Mouse (Mus musculus) MEL (cell line): Measurements from ENCODE around the gene Rab39b. TPM values are rescaled to one million over a fixed set of nuclear protein-coding genes. Genes with fewer than 3 reads are reported as not detected.

ENCODE experiments used
- DNase-seq: peaks from one replicate; pipeline ENCODE4 v3.0.0; 2011; ENCODE audit warnings: low read depth, low spot score
- H3K27ac ChIP-seq: 2 replicates; pipeline ENCODE4 v1.5.1; 2012; ENCODE audit warnings: low read depth, mild to moderate bottlenecking, control low read depth, low read length, moderate library complexity; ENCODE audit not compliant: control insufficient read depth
- H3K27me3 ChIP-seq, 2 experiments: fragments of 150-350 bp in 1 of 2; sonication (generic) in 1 of 2; 2 replicates each; pipeline ENCODE4 v1.6.1; 2012; ENCODE audit warnings: low read length in 2 of 2, mild to moderate bottlenecking in 2 of 2, improper control_type of control experiment in 1 of 2, moderate library complexity in 1 of 2; ENCODE audit not compliant: insufficient read depth in 2 of 2, control insufficient read depth in 1 of 2
- H3K36me3 ChIP-seq, 2 experiments: 2 replicates each; pipeline ENCODE4 v1.6.1; 2012 to 2014; ENCODE audit warnings: low read length in 2 of 2, improper control_type of control experiment in 1 of 2, inconsistent platforms in 1 of 2, mild to moderate bottlenecking in 1 of 2; ENCODE audit not compliant: insufficient read depth in 2 of 2, control insufficient read depth in 1 of 2
- H3K4me1 ChIP-seq, 2 experiments: fragments of 150-350 bp in 1 of 2; sonication (generic) in 1 of 2; 2 replicates each; pipeline ENCODE4 v1.6.1; 2012; ENCODE audit warnings: low read length in 2 of 2, improper control_type of control experiment in 1 of 2, mild to moderate bottlenecking in 1 of 2; ENCODE audit not compliant: insufficient read depth in 2 of 2, control insufficient read depth in 1 of 2
- H3K4me3 ChIP-seq, 2 experiments: fragments of 150-350 bp in 1 of 2; sonication (generic) in 1 of 2; 2 replicates each; pipeline ENCODE4 v1.5.1; 2012; ENCODE audit warnings: low read depth in 2 of 2, low read length in 2 of 2, mild to moderate bottlenecking in 2 of 2, moderate library complexity in 2 of 2, control low read depth in 1 of 2, improper control_type of control experiment in 1 of 2; ENCODE audit not compliant: control insufficient read depth in 1 of 2, insufficient read depth in 1 of 2
- H3K79me2 ChIP-seq: 2 replicates; pipeline ENCODE4 v1.6.1; 2012; ENCODE audit warnings: mild to moderate bottlenecking, low read length, moderate library complexity; ENCODE audit not compliant: control insufficient read depth, poor library complexity, insufficient read depth
- H3K9ac ChIP-seq: 2 replicates; pipeline ENCODE4 v1.6.1; 2012; ENCODE audit warnings: low read depth, mild to moderate bottlenecking, control low read depth, low read length, moderate library complexity; ENCODE audit not compliant: control insufficient read depth, poor library complexity, severe bottlenecking
- H3K9me3 ChIP-seq: fragments of 150-350 bp; sonication (generic); replicated peaks from 2 replicates; pipeline ENCODE4 v1.6.1; 2012; ENCODE audit warnings: mild to moderate bottlenecking, low read length, improper control_type of control experiment, moderate library complexity; ENCODE audit not compliant: insufficient read depth
- BHLHE40 ChIP-seq: IDR thresholded peaks from 2 replicates; pipeline ENCODE4 v1.6.1; 2012; ENCODE audit warnings: low read depth, mild to moderate bottlenecking, inconsistent platforms, low read length, improper control_type of control experiment, borderline replicate concordance
- CHD1 ChIP-seq: IDR thresholded peaks from 2 replicates; pipeline ENCODE4 v1.6.1; 2012; ENCODE audit warnings: low read depth, mild to moderate bottlenecking, inconsistent platforms, low read length, improper control_type of control experiment
- CHD2 ChIP-seq: IDR thresholded peaks from 2 replicates; pipeline ENCODE4 v1.6.1; 2011; ENCODE audit warnings: low read length, improper control_type of control experiment
- E2F4 ChIP-seq: IDR thresholded peaks from 2 replicates; pipeline ENCODE4 v1.6.1; 2011; ENCODE audit warnings: low read depth, low read length, improper control_type of control experiment, borderline replicate concordance
- GATA1 ChIP-seq: IDR thresholded peaks from 2 replicates; pipeline ENCODE4 v1.6.1; 2011; ENCODE audit warnings: low read depth, low read length, improper control_type of control experiment
- JUND ChIP-seq: IDR thresholded peaks from 2 replicates; pipeline ENCODE4 v1.6.1; 2011; ENCODE audit warnings: low read depth, mild to moderate bottlenecking, improper control_type of control experiment, low read length
- KAT2A ChIP-seq: conservative IDR thresholded peaks from 2 replicates; pipeline ENCODE4 v1.6.1; 2012; ENCODE audit warnings: low read depth, low read length, improper control_type of control experiment, inconsistent platforms
- MAX ChIP-seq: IDR thresholded peaks from 2 replicates; pipeline ENCODE4 v1.6.1; 2011; ENCODE audit warnings: low read length, improper control_type of control experiment
- MXI1 ChIP-seq: IDR thresholded peaks from 2 replicates; pipeline ENCODE4 v1.6.1; 2011; ENCODE audit warnings: mild to moderate bottlenecking, low read depth, low read length, improper control_type of control experiment
- MYB ChIP-seq: IDR thresholded peaks from 2 replicates; pipeline ENCODE4 v1.6.1; 2011; ENCODE audit warnings: mild to moderate bottlenecking, low read depth, low read length, improper control_type of control experiment
- NELFE ChIP-seq: IDR thresholded peaks from 2 replicates; pipeline ENCODE4 v1.6.1; 2011; ENCODE audit warnings: low read depth, low read length, improper control_type of control experiment
- NRF1 ChIP-seq: IDR thresholded peaks from 2 replicates; pipeline ENCODE4 v1.6.1; 2014; ENCODE audit warnings: low read depth, mild to moderate bottlenecking, inconsistent platforms, low read length, improper control_type of control experiment, moderate library complexity; ENCODE audit not compliant: poor library complexity, insufficient read depth, severe bottlenecking
- POLR2AphosphoS5 ChIP-seq: IDR thresholded peaks from 2 replicates; pipeline ENCODE4 v1.6.1; 2012; ENCODE audit warnings: low read depth, borderline replicate concordance, mild to moderate bottlenecking, inconsistent platforms, low read length, moderate library complexity, mixed read lengths
- RAD21 ChIP-seq: IDR thresholded peaks from 2 replicates; pipeline ENCODE4 v1.6.1; 2011; ENCODE audit warnings: mild to moderate bottlenecking, low read depth, low read length, improper control_type of control experiment
- RCOR1 ChIP-seq: IDR thresholded peaks from 2 replicates; pipeline ENCODE4 v1.6.1; 2012; ENCODE audit warnings: low read depth, mild to moderate bottlenecking, inconsistent platforms, low read length, improper control_type of control experiment
- SIN3A ChIP-seq: IDR thresholded peaks from 2 replicates; pipeline ENCODE4 v1.6.1; 2012; ENCODE audit warnings: low read length, improper control_type of control experiment, inconsistent platforms
- TBP ChIP-seq: IDR thresholded peaks from 2 replicates; pipeline ENCODE4 v1.8.0; 2011; ENCODE audit warnings: low read depth, low read length, improper control_type of control experiment
- TCF12 ChIP-seq: IDR thresholded peaks from 2 replicates; pipeline ENCODE4 v1.6.1; 2014; ENCODE audit warnings: low read depth, mild to moderate bottlenecking, inconsistent platforms, low read length, improper control_type of control experiment, moderate library complexity
- UBTF ChIP-seq: IDR thresholded peaks from 2 replicates; pipeline ENCODE4 v1.6.1; 2012; ENCODE audit warnings: low read depth, mild to moderate bottlenecking, inconsistent platforms, low read length, improper control_type of control experiment, moderate library complexity, borderline replicate concordance; ENCODE audit not compliant: insufficient read depth
- USF2 ChIP-seq, 2 experiments: IDR thresholded peaks; 2 replicates each; pipeline ENCODE4 v1.6.1; 2011 to 2012; ENCODE audit warnings: improper control_type of control experiment in 2 of 2, low read length in 2 of 2, borderline replicate concordance in 1 of 2, inconsistent platforms in 1 of 2, low read depth in 1 of 2, mild to moderate bottlenecking in 1 of 2; ENCODE audit not compliant: insufficient read depth in 1 of 2
- ZKSCAN1 ChIP-seq: IDR thresholded peaks from 2 replicates; pipeline ENCODE4 v1.6.1; 2012; ENCODE audit warnings: low read depth, mild to moderate bottlenecking, inconsistent platforms, low read length, improper control_type of control experiment, moderate library complexity
- ZMIZ1 ChIP-seq: IDR thresholded peaks from 2 replicates; pipeline ENCODE4 v1.6.1; 2012; ENCODE audit warnings: low read depth, mild to moderate bottlenecking, inconsistent platforms, low read length, improper control_type of control experiment, moderate library complexity
- polyA plus RNA-seq, 2 experiments: library from polyadenylated mRNA; stranded (reverse) in 1 of 2; unstranded in 1 of 2; fragments of >175 nt in 1 of 2; fragments of >200 nt in 1 of 2; gene quantifications; 2 replicates each; pipeline versions ENCODE4 v1.2.1 to v1.2.4; 2012; ENCODE audit warnings: low replicate concordance in 2 of 2, low read depth in 1 of 2; ENCODE audit not compliant: insufficient read length in 2 of 2, insufficient read depth in 1 of 2, missing spikeins in 1 of 2
- total RNA-seq: library from RNA; depleted of rRNA; stranded (reverse); fragments of 300-350 nt; gene quantifications from 2 replicates; pipeline ENCODE4 v1.2.3, GENCODE M21; 2012; rRNA removed

Rab39b gene
- total RNA-seq (not detected in 2 replicates), polyA plus RNA-seq (not detected)

- Histone ChIP-seq H3K9me3 (no peaks in the 10 kb centered on the region), H3K4me3 (no peak within 1 kb of the TSS), H3K9ac (no peak within 1 kb of the TSS), H3K4me1 (no peaks in the 10 kb centered on the region), H3K36me3 (no peaks in the 10 kb centered on the region), H3K27me3 (no peaks in the 10 kb centered on the region), H3K27ac (no peak within 1 kb of the TSS), H3K79me2 (no peaks in the 10 kb centered on the region)
- no peak for TF ChIP-seq SIN3A
- TF ChIP-seq ZKSCAN1 = no peak
- TF ChIP-seq RAD21 = no peak
- TF ChIP-seq E2F4 = no peak
- TF ChIP-seq JUND = no peak
- TF ChIP-seq GATA1 = no peak
- TF ChIP-seq UBTF = no peak
- TF ChIP-seq POLR2AphosphoS5 = no peak
- TF ChIP-seq MYB = no peak
- TF ChIP-seq ZMIZ1 = no peak
- no peak for TF ChIP-seq RCOR1
- DNase-seq = no peak
Measured at GRCm38 (mm10) chrX:75577582-75578324, at the start of gene Rab39b. TSS of gene Rab39b (minus strand) at chrX:75578231.

GRCm38 (mm10) chrX:75578539-75578938 is 508 bp upstream of the Rab39b start:
- Histone ChIP-seq H3K9me3 (no peaks in the 10 kb centered on the region), H3K27me3 (no peaks in the 10 kb centered on the region), H3K4me1 (no peaks in the 10 kb centered on the region), H3K79me2 (no peaks in the 10 kb centered on the region), H3K4me3 (no peak overlapping the region), H3K9ac (no peak overlapping the region), H3K36me3 (no peaks in the 10 kb centered on the region), H3K27ac (no peak overlapping the region)
- DNase-seq = no peak
- TF ChIP-seq GATA1 = no peak
- TF ChIP-seq ZMIZ1 = no peak
- TF ChIP-seq KAT2A = no peak
- no peak for TF ChIP-seq NELFE
- no peak for TF ChIP-seq CHD2
- TF ChIP-seq TBP = no peak
- TF ChIP-seq ZKSCAN1 = no peak
- TF ChIP-seq CHD1 = no peak
- TF ChIP-seq MAX = no peak
- TF ChIP-seq TCF12 = no peak
- no peak for TF ChIP-seq NRF1
- TF ChIP-seq MXI1 = no peak
- no peak for TF ChIP-seq USF2 (IDR thresholded peaks at IDR 0.05; ENCODE audit: borderline replicate concordance in 1 of 2, insufficient read depth in 1 of 2, low read depth in 1 of 2, low read length in 2 of 2)
- no peak for TF ChIP-seq BHLHE40
